Mouse (Mus musculus) 416B (cell line): ENCODE results near the gene Abca1.

Source experiments
- DNase-seq: peaks from one replicate; pipeline ENCODE4 v3.0.0; 2011; ENCODE audit warnings: low read depth

Gene Abca1

DNA sequence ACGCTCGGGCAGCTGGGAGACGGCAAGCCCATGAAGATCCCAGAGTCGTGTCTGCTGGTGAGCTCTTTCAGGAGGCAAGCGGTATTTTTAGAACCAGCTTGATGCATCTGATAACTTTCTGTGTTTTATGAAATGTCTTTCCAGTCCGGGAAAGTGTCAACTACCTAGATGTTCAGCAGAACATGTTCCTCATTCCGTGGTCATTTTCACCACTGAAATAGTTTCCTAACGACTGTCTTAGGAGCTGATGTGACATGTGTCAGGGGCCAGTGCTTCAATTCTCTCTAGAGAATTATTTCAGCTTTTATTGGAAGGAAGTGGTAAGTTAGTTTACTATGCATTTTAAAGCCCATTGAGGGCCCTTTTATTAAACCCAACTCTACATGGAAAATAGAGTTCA, 159.5 kb downstream of the Abca1 start:
- no peak for DNase-seq

DNA sequence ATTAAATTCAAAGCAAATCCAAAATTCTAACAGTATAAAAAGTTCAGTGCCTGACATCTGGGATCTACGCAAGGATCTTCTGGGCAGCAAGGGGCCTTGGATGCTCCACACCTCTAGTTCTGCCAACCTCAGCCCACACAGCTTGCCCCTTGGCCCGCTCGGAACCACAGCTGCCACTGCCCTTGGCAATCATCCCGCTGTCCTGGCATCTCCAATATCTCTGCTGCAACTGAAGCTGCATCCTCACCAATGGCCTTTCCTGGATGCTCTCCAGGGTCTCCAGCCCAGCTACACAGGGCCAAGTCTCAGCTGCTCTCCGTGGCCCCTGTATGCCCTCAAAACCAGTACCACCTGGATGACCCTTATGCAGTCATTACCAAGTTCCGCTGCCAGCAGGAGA, 160.2 kb downstream of the Abca1 start:
- DNase-seq: no peak

DNA sequence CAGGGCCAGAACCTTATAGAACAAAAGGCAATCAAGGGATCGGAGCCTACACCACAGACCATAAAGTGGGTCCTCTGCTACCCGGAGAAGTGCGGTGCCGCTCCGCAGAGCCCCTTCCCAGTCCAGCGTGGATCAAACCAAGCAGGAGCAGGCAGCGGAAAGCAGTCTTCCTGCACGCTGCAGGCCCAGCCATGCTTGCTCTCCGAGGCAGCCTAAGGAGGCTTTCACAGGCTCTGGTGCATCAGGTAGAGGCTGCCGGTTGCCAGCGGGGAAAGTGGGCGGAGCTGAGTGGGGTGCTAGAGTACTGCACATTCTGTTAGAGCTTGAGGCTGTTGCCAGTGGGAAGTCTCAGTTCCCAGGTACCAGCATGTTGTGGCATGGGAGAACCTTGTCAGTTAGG, 170.4 kb downstream of the Abca1 start, which contains the start of gene Nipsnap3a:
Gene Nipsnap3a (plus strand): TSS at position 25 of the 400 bp plus-strand sequence.
- DNase-seq: no peak

DNA sequence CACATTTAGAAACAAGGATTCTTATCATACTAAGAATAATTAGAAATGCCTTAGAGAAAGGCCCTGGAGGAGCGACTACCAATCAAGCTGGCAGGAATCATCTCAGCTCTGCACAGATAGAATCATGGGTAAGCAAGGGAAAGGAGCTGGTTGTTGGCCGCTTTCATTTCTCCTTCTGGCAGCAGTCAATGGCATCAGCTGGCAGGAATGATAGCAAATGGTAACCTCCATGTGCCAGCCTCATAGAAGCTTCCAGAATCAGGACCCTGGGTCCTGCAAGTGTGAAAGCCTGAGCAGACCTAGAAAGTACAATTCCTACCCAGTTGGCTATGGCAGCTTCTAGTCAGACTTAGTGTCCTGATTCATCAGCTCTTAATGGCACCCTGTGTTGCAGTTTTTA, 173.4 kb downstream of the Abca1 start:
- DNase-seq: no peak

DNA sequence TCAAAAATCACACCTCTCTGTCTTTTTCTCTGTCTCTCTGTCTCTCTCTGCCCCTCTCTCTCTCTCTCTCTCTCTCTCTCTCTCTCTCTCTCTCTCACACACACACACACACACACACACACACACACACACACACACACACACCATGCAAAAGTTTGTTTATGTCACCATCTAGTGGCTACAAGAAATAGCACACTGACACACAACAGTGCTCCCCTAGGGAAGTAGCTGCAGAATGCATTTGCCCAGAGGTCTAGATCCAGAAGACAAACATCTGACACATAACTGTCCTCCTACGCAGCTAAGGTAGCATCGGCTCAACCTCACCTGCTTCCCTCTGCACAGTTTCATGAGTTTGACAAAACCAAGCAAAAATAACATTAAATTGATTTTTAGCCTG, 174.5 kb downstream of the Abca1 start:
- peak; percentile 54 for DNase-seq
